Mouse (Mus musculus) CH12.LX (cell line): ENCODE data around the gene Zfp639. TPM values are rescaled to one million over a fixed set of nuclear protein-coding genes. Genes with fewer than 3 reads are reported as not detected.

Experiments
- DNase-seq: peaks from one replicate; pipeline ENCODE4 v3.0.0-alpha.2; 2013; ENCODE audit errors: extremely low read depth
- H3K27ac ChIP-seq: 2 replicates; pipeline ENCODE4 v1.5.1; 2012; ENCODE audit warnings: low read depth, mild to moderate bottlenecking, control low read depth, moderate library complexity; ENCODE audit not compliant: insufficient read depth
- H3K27me3 ChIP-seq: replicated peaks from 2 replicates; pipeline ENCODE3; 2012; ENCODE audit warnings: inconsistent platforms
- H3K36me3 ChIP-seq, 2 experiments: replicated peaks in 1 of 2; 2 replicates each; pipeline versions ENCODE3 to v1.6.1; 2012; ENCODE audit warnings: inconsistent platforms in 1 of 2, low read length in 1 of 2, mild to moderate bottlenecking in 1 of 2, mixed read lengths in 1 of 2, moderate library complexity in 1 of 2; ENCODE audit not compliant: control insufficient read depth in 1 of 2, insufficient read depth in 1 of 2
- H3K4me1 ChIP-seq, 2 experiments: 2 replicates each; pipeline ENCODE4 v1.6.1; 2012; ENCODE audit warnings: inconsistent platforms in 1 of 2, moderate library complexity in 1 of 2; ENCODE audit not compliant: insufficient read depth in 2 of 2, control insufficient read depth in 1 of 2
- H3K4me2 ChIP-seq: 2 replicates; pipeline ENCODE4 v1.6.1; 2012; ENCODE audit warnings: low read depth, mild to moderate bottlenecking, control low read depth; ENCODE audit not compliant: poor library complexity, insufficient read depth, severe bottlenecking
- H3K4me3 ChIP-seq, 3 experiments: fragments of 150-350 bp in 1 of 3; sonication (generic) in 1 of 3; replicated peaks in 1 of 3; 2 replicates each; pipeline versions ENCODE3 to v1.5.1; 2011 to 2012; ENCODE audit warnings: low read depth in 2 of 3, low read length in 2 of 3, mild to moderate bottlenecking in 2 of 3, moderate library complexity in 2 of 3, control low read depth in 1 of 3, improper control_type of control experiment in 1 of 3, inconsistent platforms in 1 of 3, mixed read lengths in 1 of 3; ENCODE audit not compliant: poor library complexity in 1 of 3
- H3K79me2 ChIP-seq: replicated peaks from 2 replicates; pipeline ENCODE4 v1.6.1; 2012; ENCODE audit warnings: mild to moderate bottlenecking, moderate library complexity; ENCODE audit not compliant: control insufficient read depth, poor library complexity, insufficient read depth, severe bottlenecking; ENCODE audit errors: extremely low read depth
- H3K9ac ChIP-seq: 2 replicates; pipeline ENCODE4 v1.6.1; 2012; ENCODE audit warnings: low read depth, mild to moderate bottlenecking, control low read depth, moderate library complexity; ENCODE audit not compliant: insufficient read depth
- H3K9me3 ChIP-seq: replicated peaks from 2 replicates; pipeline ENCODE3; 2012; ENCODE audit warnings: low read length, inconsistent platforms, mixed read lengths
- CTCF ChIP-seq, 2 experiments: IDR thresholded peaks in 1 of 2; conservative IDR thresholded peaks in 1 of 2; 2 replicates each; pipeline ENCODE4 v1.5.1; 2011 to 2012; ENCODE audit warnings: low read depth in 2 of 2, low read length in 2 of 2, improper control_type of control experiment in 1 of 2, inconsistent platforms in 1 of 2, mild to moderate bottlenecking in 1 of 2, moderate library complexity in 1 of 2
- HCFC1 ChIP-seq: IDR thresholded peaks from 2 replicates; pipeline ENCODE4 v1.6.1; 2012; ENCODE audit warnings: low read depth, mild to moderate bottlenecking, inconsistent platforms, low read length, improper control_type of control experiment
- JUND ChIP-seq: conservative IDR thresholded peaks from 2 replicates; pipeline ENCODE4 v1.6.1; 2011; ENCODE audit warnings: low read depth, low read length, improper control_type of control experiment
- KAT2A ChIP-seq: IDR thresholded peaks from 2 replicates; pipeline ENCODE4 v1.6.1; 2012; ENCODE audit warnings: low read length, improper control_type of control experiment, inconsistent platforms; ENCODE audit not compliant: insufficient replicate concordance
- MAX ChIP-seq: IDR thresholded peaks from 2 replicates; pipeline ENCODE4 v1.6.1; 2011; ENCODE audit warnings: low read length, improper control_type of control experiment
- MYC ChIP-seq: IDR thresholded peaks from 2 replicates; pipeline ENCODE4 v1.6.1; 2011; ENCODE audit warnings: low read depth, mild to moderate bottlenecking, improper control_type of control experiment, low read length
- PAX5 ChIP-seq: IDR thresholded peaks from 2 replicates; pipeline ENCODE4 v1.6.1; 2012; ENCODE audit warnings: low read length, inconsistent platforms, mixed read lengths
- POLR2AphosphoS2 ChIP-seq: IDR thresholded peaks from 2 replicates; pipeline ENCODE4 v1.6.1; 2011; ENCODE audit warnings: low read depth, low read length, improper control_type of control experiment
- RAD21 ChIP-seq: IDR thresholded peaks from 2 replicates; pipeline ENCODE4 v1.6.1; 2011; ENCODE audit warnings: low read depth, mild to moderate bottlenecking, low read length, improper control_type of control experiment, moderate library complexity
- SIN3A ChIP-seq: IDR thresholded peaks from 2 replicates; pipeline ENCODE4 v1.6.1; 2012; ENCODE audit warnings: low read length, improper control_type of control experiment, inconsistent platforms
- TBP ChIP-seq: conservative IDR thresholded peaks from 2 replicates; pipeline ENCODE4 v1.6.1; 2011; ENCODE audit warnings: low read depth, low read length, improper control_type of control experiment
- USF2 ChIP-seq: conservative IDR thresholded peaks from 2 replicates; pipeline ENCODE4 v1.6.1; 2011; ENCODE audit warnings: low read depth, low read length, improper control_type of control experiment
- ZC3H11A ChIP-seq: IDR thresholded peaks from 2 replicates; pipeline ENCODE4 v1.6.1; 2012; ENCODE audit warnings: low read depth, mild to moderate bottlenecking, inconsistent platforms, low read length, improper control_type of control experiment
- ZKSCAN1 ChIP-seq: IDR thresholded peaks from 2 replicates; pipeline ENCODE4 v1.6.1; 2012; ENCODE audit warnings: low read depth, inconsistent platforms, low read length, improper control_type of control experiment, borderline replicate concordance
- ZNF384 ChIP-seq: IDR thresholded peaks from 2 replicates; pipeline ENCODE4 v1.6.1; 2012; ENCODE audit warnings: low read depth, low read length, improper control_type of control experiment, inconsistent platforms
- dilution Hi-C: fragments of 300-500 bp; cut with MboI; formaldehyde crosslinking; loops from 2 replicates; pipeline ENCODE4 v1.14.3; 2020; ENCODE audit warnings: low sequenced_read_pairs; ENCODE audit not compliant: extremely low pct_unique_long_range_greater_than_20kb, extremely low pct_ligation_motif_present
- in situ Hi-C: fragments of 300-500 bp; cut with MboI; formaldehyde crosslinking; loops from 3 replicates; pipeline ENCODE4 v1.14.3; 2019; ENCODE audit warnings: low sequenced_read_pairs, low pct_ligation_motif_present, low pct_unique_long_range_greater_than_20kb, mixed read lengths
- polyA plus RNA-seq: library from polyadenylated mRNA; unstranded; fragments of >175 nt; gene quantifications from 2 replicates; pipeline ENCODE4 v1.2.1, GENCODE M21; 2012; ENCODE audit warnings: low read depth; ENCODE audit not compliant: insufficient read length
- total RNA-seq, 2 experiments: library from RNA; depleted of rRNA; stranded (reverse); fragments of 300-350 nt in 1 of 2; fragments of >200 nt in 1 of 2; gene quantifications; 2 replicates each; pipeline ENCODE4 v1.2.3; 2012 to 2014

The Zfp639 gene
- total and polyA plus RNA-seq, 3 experiments, result 40.3 to 96.3 (median 43.2) TPM

GRCm38 (mm10) chr3:32479961-32480360 lies 30.1 kb upstream of the Zfp639 start:
- no peak for DNase-seq
- Histone ChIP-seq H3K27me3 (no peaks in the 10 kb centered on the region), H3K27ac (no peak overlapping the region), H3K79me2 (no peaks in the 10 kb centered on the region), H3K4me1 (peaks cover 4 to 21% of the 10 kb centered on the region in 2 experiments), H3K9me3 (no peaks in the 10 kb centered on the region), H3K4me2 (no peak overlapping the region), H3K36me3 (peaks cover 0 to 6% of the 10 kb centered on the region in 2 experiments), H3K4me3 (no peak overlapping the region)
- dilution Hi-C loops (no loop called here), in situ Hi-C loops (no loop called here)
- TF ChIP-seq RAD21, result no peak
- TF ChIP-seq ZC3H11A, result no peak
- TF ChIP-seq USF2, result no peak
- no peak for TF ChIP-seq PAX5
- TF ChIP-seq ZKSCAN1, result no peak
- no peak for TF ChIP-seq JUND
- TF ChIP-seq HCFC1, result no peak
- TF ChIP-seq CTCF (conservative IDR thresholded peaks at IDR 0.05 in 1 of 2, IDR thresholded peaks at IDR 0.05 in 1 of 2; ENCODE audit: low read depth in 2 of 2, low read length in 2 of 2), result no peak
- TF ChIP-seq MAX, result no peak
- TF ChIP-seq MYC, result no peak
- TF ChIP-seq SIN3A, result no peak
- no peak for TF ChIP-seq POLR2AphosphoS2
- no peak for TF ChIP-seq KAT2A
- TF ChIP-seq, all 38 proteins: peak for 0
- H3K9ac ChIP-seq, result no peak overlapping the region

DNA sequence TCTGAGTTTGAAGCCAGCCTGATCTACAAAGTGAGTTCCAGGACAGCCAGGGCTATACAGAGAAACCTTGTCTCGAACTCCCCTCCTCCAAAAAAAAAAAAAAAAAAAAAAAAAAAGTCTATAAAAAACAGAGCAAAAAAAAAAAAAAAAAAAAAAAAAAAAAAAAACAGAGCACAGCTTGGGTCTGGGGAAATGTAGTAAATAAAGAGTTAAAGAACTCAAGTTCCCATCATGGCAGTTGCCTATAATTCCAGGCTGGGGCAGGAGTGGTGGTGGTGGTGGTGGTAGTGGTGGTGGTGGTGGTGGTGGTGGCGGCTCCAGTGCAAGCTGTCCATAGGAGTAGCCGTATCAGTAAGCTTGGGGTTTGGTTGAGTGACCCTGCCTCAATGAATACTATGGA lies 27.0 kb upstream of the Zfp639 start:
- H3K4me1 ChIP-seq, result peaks cover 14 to 41% of the 10 kb centered on the region in 2 experiments
- H3K79me2 ChIP-seq, result no peaks in the 10 kb centered on the region
- no peaks in the 10 kb centered on the region for H3K9me3 ChIP-seq
- dilution Hi-C loops, result no loop called here
- DNase-seq, result no peak
- in situ Hi-C loops, result no loop called here
- TF ChIP-seq HCFC1 (no peak), ZNF384 (peak; percentile 61)
- no peak overlapping the region for H3K27ac ChIP-seq
- H3K36me3 ChIP-seq, result peaks cover 0 to 6% of the 10 kb centered on the region in 2 experiments
- H3K4me3 ChIP-seq, result no peak overlapping the region
- H3K27me3 ChIP-seq, result no peaks in the 10 kb centered on the region
- H3K9ac ChIP-seq, result no peak overlapping the region
- H3K4me2 ChIP-seq, result no peak overlapping the region

GRCm38 (mm10) chr3:32486543-32486942 lies 23.5 kb upstream of the Zfp639 start:
- no peak for DNase-seq
- 0 out of 2 replicates have a peak overlapping the region, but pooled peaks have one; percentile 21 for H3K9ac ChIP-seq
- H3K9me3 ChIP-seq, result no peaks in the 10 kb centered on the region
- peaks cover 22 to 56% of the 10 kb centered on the region in 2 experiments for H3K4me1 ChIP-seq
- dilution Hi-C loops (no loop called here), in situ Hi-C loops (no loop called here)
- peaks cover 0 to 4% of the 10 kb centered on the region in 2 experiments for H3K36me3 ChIP-seq
- H3K27me3 ChIP-seq, result no peaks in the 10 kb centered on the region
- 0 out of 2 replicates have a peak overlapping the region, but pooled peaks have one; percentile 14 for H3K4me2 ChIP-seq
- no peaks in the 10 kb centered on the region for H3K79me2 ChIP-seq
- H3K4me3 ChIP-seq, result no peak overlapping the region
- TF ChIP-seq TBP (no peak), MYC (peak; percentile 61; the same call in 1 of the 2 replicates), HCFC1 (no peak), ZNF384 (peak; percentile 63)
- H3K27ac ChIP-seq, result no peak overlapping the region
